Mouse (Mus musculus): ENCODE data around the gene Abcc8.

Gene Abcc8

DNA sequence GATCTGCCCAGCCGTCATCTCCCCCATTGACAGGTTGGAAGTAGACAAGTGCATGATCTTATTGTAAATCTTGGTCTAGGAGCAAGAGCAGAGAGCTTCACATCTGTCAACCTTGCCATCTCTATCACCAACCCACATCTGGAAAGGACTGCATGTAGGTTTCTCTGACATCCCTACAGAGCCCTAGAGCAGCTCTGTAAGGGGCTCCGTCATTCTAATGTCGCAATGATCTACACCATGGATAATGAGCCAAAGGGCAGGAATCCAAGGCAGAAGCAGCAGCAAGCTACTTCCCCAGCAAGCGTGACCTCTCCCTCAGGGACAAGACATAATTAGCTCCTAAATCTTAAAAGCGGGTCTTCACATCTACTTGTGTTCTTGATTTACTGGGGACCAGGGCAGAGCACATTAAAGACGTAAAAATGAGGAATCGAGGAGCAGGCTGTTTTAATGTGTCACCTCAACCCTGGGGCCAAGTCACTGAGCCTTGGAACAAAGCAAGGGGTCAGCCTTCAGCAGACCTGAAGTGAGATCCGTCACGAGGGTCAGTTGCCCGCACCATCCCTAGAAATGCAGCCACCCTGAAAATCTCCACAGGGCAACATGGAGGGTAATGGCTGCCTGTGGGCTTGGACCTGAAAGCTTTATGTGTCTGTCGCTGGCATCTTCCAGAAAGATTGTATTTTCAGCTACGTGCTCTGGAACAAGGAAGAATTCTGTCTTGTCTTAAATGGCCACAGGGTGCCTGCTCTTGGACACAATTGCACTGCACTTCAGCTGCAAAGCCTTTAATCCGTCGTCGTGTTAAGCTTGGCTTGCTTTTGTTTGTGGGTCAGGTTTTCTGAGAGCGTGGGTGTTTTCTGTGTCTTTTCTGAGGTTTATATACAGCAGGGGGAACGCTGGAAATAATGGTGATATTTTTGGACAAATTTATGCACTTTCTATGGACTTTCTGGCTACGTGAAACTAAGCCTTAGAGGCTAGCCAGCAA, 25.0 kb downstream of the Abcc8 start:
- DNase-seq (ENCODE audit: low spot score) = no peak

GRCm38 (mm10) chr7:46152819-46153351, 26.9 kb downstream of the Abcc8 start:
- no peak for DNase-seq (ENCODE audit: low spot score)

DNA sequence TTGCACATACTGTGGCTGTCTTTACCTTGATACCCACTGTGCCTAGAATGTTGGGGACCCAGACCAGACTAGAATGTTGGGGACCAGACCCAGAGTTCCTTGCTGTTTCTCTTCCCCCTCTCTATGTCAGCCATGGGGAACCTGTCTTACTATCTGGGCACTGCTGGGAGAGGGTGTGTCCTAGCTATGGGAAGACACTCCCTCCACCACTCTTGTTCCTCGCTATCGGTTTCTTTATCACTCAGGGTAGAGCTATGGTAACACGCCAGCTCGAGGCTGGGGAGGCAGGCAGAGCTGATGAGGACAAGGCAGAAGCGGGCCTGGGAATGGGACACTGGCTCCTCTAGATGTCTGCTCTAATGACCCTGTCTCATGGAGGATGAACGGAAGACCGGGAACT, 32.4 kb downstream of the Abcc8 start:
- DNase-seq (ENCODE audit: low spot score) = no peak

GRCm38 (mm10) chr7:46146675-46147308, 33.0 kb downstream of the Abcc8 start:
- DNase-seq (ENCODE audit: low spot score) = no peak

GRCm38 (mm10) chr7:46144061-46144460, 35.8 kb downstream of the Abcc8 start:
- DNase-seq (ENCODE audit: low spot score) = no peak

DNA sequence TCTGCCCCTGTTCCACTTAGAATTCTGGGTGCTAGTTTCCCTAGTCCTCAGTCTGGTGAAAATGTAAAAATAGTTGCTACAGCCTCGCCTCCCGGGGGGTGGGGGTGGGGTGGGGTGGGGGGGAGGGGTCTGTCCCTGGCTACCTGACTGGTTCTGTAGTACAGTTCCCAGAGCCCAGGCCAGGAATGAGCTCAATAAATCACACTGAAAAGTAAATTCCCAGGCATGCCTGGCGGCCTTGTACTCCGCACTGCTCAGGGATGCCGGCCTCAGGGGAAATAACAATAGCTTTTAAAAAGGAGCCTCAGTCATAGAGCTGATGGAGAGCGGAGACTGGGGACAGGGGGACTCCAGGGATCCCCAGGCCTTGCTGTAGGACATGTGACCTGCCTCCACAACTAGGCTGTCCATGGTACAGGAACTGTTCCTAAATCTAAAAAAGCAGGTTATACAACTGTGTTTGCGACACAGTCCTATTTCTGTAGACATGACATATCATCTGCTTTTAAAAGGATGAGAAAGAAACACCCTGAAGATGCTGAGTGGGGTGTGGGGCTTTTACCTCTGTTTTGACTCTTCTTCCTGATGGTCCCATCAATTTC, 41.4 kb downstream of the Abcc8 start:
- no peak for DNase-seq (ENCODE audit: low spot score)

GRCm38 (mm10) chr7:46133858-46134257, 46.0 kb downstream of the Abcc8 start:
- no peak for DNase-seq (ENCODE audit: low spot score)

DNA sequence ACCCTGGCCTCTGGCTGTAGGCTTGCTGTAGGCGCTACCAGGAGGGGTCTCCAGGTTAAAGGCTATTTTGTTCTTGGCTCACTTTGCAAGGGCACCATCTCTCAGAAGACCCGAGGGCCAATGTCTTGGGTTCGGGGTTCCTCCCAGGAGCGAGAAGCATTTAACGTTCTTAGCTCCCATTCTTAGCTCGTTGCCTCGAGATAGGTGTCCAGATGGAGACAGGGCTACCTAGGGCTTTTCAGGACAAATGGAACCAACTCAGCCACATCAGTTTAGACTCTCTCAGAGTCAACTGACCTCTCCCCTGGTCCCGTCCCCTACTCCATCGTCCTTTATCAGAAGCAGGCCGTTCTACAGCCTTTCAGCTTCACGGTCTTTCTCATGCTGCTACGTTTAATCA, 47.6 kb downstream of the Abcc8 start:
- DNase-seq (ENCODE audit: low spot score) = no peak

DNA sequence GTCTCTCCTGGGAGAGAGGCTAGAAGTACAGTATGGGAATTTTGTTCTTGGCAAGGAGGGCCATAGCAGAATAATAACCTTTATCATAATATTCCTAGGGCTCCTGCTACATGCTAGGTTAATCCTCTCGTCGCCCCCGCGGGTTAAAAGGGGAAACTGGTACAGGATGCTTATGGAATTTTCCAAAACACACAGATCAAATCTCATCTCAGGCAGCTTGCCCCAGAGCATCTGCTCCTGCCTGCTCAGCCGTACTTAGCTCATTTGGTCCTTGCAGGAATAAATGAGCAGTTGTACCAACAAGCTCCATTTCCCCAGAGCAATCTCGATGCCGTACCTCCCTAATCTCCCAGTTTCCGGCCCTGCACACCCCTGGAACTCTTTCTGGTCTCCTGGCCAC, 48.0 kb downstream of the Abcc8 start:
- peak; percentile 21 for DNase-seq (ENCODE audit: low spot score)

DNA sequence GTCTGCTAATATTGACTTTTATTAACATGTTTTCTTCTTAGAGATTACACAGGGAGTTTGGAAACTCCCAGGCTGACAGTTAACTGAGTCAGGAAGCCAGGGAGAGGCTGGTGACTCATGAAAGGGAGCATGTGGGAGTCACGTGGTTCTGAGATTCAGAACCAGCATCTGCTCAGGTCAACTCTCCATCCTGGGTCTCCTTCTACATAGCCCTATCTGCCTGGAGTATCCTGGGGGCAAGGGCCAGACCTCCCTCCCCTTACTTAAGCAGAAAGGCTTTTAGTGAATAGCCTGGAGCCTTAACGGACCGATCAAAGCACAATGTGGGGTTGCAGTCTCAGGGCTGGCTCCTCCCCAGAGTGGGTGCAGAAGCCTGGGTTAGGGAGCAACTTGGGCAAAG, 48.6 kb downstream of the Abcc8 start:
- DNase-seq (ENCODE audit: low spot score) = no peak

- DNase-seq (ENCODE audit: low spot score) = no peak
These were observed 49.1 kb downstream of the Abcc8 start for GRCm38 (mm10) chr7:46130723-46131122.

- no peak for DNase-seq (ENCODE audit: low spot score)
These were observed 50.2 kb downstream of the Abcc8 start for GRCm38 (mm10) chr7:46129463-46130179.

GRCm38 (mm10) chr7:46128196-46128595, 51.6 kb downstream of the Abcc8 start:
- DNase-seq (ENCODE audit: low spot score) = no peak

DNA sequence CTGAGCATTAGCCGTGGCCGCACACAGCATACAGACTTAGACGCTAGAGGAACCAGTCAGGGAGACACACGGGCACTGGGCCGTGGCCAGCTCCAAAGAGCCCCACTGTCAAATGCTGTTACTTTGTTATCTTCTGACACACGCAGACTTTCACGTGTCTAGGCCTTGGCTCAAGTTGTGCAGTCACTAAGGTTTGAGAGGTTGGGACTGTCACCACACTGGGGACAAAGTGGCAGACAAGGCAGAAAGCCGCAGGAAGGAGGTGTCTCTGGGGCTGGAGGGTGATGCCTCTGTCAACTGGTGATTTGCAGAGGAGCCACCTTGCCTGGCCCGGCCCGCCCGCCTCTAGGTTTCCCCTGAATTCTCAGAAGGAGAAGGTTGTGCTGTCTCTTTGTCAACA, 54.5 kb downstream of the Abcc8 start:
- no peak for DNase-seq (ENCODE audit: low spot score)

GRCm38 (mm10) chr7:46124460-46124859, 55.4 kb downstream of the Abcc8 start:
- no peak for DNase-seq (ENCODE audit: low spot score)

DNA sequence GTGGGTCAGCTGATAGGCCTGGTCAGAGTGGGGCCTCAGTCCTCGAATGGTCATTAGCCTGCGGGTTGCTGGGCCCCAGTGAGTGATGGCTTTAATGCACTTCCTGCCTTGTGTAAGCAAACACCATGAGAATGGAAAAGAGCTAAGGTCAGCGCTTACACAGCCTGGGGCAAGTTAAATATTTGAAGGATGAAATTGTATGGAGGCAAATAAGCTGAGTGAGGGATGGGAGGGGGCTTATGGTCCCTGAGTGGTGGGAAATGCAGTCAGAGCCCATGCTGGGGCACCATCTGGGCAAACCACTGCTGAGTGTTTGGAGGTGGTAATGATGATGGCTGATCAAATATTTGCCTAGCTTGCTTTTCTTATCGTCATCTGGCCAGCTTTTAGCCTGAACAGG, 56.9 kb downstream of the Abcc8 start:
- DNase-seq (ENCODE audit: low spot score) = no peak

GRCm38 (mm10) chr7:46117035-46117434, 62.8 kb downstream of the Abcc8 start:
- no peak for DNase-seq (ENCODE audit: low spot score)

DNA sequence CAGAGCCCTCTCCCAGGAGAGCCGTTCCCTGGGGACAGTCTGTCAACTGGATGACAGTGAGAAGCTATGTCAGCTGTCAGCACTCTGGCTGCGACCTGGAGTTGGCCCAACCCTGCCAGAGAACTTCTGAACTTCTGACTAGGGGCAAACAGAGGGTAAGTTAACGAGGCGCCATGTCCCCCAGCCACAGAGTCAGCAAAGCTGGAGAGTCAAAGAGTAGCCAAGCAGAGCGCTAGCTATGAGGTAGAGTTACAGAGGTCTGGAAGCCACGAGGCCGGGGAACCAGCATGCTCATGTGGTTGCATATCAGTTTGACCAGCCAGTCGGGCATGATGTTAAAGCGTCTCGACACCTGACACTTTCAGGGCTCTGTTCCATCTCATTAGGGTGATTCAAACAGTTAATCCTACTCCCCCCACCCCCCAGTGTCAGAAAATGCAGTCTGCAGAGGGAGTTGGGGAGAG, 63.7 kb downstream of the Abcc8 start:
- no peak for DNase-seq (ENCODE audit: low spot score)

- DNase-seq (ENCODE audit: low spot score) = no peak
These were observed 66.4 kb downstream of the Abcc8 start for GRCm38 (mm10) chr7:46113435-46113834.

DNA sequence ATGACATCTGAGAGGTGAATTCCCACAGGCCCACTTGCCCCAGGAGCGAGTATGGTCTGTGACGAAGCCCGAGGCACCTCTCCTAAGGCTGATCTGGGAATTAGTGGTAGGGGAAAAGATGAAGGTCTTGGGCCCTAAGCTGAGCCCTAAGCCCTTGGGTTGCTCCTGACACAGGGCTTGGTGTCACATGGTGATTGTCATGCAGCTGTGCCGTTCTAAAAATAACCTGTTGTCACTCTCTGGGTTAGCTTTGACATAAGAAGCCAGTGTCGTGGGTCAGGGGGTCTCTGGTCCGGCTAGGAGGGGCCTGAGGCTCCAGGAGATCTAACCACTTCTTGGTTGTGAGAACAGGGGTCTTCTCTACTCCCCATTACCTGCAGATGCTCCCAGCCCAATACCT, 67.9 kb downstream of the Abcc8 start:
- DNase-seq (ENCODE audit: low spot score) = no peak

DNA sequence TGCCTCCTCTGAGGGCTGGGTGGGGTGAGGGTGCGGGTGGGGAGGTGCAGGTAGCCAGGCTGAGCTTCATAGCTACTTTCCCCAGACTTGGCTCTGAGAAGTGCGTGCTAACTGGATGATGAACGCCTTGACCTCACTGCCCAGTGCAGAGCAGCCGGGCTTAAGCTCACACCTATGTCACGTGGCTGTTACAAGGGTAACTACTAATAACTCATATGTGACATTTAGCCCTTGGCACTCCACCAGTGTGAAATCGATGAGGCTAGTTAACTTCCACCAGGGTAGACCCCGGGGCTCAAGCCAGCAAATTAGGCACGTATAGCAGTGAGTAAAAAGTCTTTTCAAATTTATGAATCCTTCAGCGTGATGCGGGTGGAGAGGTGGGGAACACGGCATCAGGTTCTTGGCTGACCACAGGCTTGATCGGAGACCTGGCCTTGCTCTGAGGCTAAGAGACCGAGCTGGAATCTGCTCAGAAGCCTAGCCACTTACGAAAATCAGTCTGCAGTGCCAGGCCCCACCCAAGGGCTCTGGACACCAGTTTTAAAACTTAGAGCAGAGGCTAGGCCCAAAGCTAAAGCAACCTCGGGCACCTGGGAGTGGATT, 68.5 kb downstream of the Abcc8 start:
- DNase-seq (ENCODE audit: low spot score) = no peak

DNA sequence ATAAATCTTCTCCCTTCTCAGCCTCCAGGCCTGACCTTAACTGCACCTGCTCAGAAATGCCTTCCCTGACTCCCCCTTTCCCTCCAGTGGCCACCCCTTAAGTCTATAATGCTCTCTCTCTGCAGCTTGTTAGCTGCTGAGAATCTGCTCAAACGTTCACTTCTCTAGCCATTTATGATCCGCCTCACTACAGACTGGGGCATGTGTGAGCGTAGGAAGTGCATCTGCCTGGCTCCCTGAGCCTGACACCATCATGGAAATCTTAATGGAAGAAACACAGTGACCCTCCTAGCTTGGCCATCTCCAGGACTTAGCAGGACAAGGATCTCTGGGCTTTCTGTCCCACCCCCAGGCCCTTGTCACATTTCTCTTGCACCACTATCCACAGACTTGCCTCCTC, 69.8 kb downstream of the Abcc8 start:
- no peak for DNase-seq (ENCODE audit: low spot score)
